Mouse (Mus musculus): ENCODE measurements at regions not wholly inside any gene's neighbourhood (a gene's known extent, or its start where the extent isn't known, plus 50 kb on each side); places are given as distances from the start of the nearest gene placed in this dataset.

DNA sequence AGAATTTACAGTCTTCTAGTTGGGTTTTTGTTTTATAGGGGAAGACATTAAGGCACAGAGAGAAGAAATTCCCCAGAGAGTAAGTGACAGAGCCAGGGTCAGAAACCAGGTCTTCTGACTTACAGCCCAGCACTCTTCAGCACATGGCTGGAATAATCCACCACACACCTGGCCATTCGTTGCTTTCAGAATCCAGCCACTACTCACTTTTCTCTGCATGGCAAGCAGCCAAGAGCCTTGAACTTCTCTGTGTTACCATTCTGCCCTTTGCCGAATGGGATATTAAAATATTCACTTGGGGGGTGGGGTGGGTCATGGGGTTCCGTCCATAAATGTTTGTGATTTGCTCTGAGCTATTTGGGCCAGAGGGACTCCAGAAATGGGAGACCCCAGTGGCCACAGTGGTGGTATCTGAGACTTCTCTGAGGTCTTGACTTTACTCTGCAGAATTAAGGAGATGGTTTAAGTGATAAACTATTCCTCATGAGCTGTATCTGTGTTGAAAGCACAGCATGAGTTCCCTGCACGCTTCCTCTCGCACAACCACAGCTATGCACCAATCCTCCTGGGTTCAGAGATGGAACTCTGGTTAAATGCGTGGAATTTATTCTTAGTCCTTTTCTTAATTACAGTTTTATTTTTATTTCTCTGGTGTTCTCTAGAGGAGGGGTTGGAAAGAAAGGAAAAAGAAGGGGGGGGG, 488.9 kb upstream of the Tnc start:
- 73% methylated on average over 6 of the region's 6 CpGs for WGBS

DNA sequence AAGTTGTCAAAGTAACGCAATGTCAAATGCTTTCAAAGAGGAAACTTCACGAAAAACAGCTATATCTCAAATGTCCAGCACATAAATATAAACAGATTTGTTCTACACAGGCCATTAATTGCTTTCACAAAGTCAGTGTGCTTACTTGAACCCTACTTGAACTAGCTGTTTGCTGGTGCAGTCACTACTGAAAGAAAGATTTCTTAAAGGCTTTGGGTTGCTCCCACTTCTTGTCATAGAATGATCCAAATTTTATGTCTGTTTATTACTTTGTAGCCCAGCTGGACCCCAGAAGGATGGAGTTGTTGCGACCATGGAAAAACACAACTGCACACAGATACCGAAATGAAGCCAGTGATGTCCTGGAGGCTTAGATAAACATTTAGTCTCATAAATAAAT, 491.2 kb upstream of the Tnc start:
- no peak overlapping the region for H3K27ac ChIP-seq
- WGBS = 96% methylated on average over 4 of the region's 4 CpGs
- no peaks in the 10 kb centered on the region for H3K9me3 ChIP-seq (replicated peaks)
- H3K27me3 ChIP-seq = no peaks in the 10 kb centered on the region
- H3K4me2 ChIP-seq = no peak overlapping the region
- H3K36me3 ChIP-seq (ENCODE audit: poor library complexity, severe bottlenecking) = no peaks in the 10 kb centered on the region
- no peak for ATAC-seq
- H3K4me1 ChIP-seq = no peaks in the 10 kb centered on the region
- H3K4me3 ChIP-seq = no peak overlapping the region
- no peak overlapping the region for H3K9ac ChIP-seq

More for the DNA sequence above, 488.9 kb upstream of the Tnc start:
- H3K9me3 ChIP-seq (replicated peaks) = no peaks in the 10 kb centered on the region
- H3K27me3 ChIP-seq = no peaks in the 10 kb centered on the region
- H3K4me2 ChIP-seq = no peak overlapping the region
- H3K4me1 ChIP-seq = no peaks in the 10 kb centered on the region
- H3K27ac ChIP-seq = no peak overlapping the region
- H3K36me3 ChIP-seq (ENCODE audit: poor library complexity, severe bottlenecking) = no peaks in the 10 kb centered on the region
- no peak for ATAC-seq
- H3K9ac ChIP-seq = no peak overlapping the region
- no peak overlapping the region for H3K4me3 ChIP-seq

GRCm38 (mm10) chr4:64544576-64545185, 497.9 kb upstream of the Tnc start:
- no peak overlapping the region for H3K4me2 ChIP-seq
- no peaks in the 10 kb centered on the region for H3K4me1 ChIP-seq
- ATAC-seq = no peak
- no peaks in the 10 kb centered on the region for H3K9me3 ChIP-seq (replicated peaks)
- no peak overlapping the region for H3K9ac ChIP-seq
- H3K36me3 ChIP-seq (ENCODE audit: poor library complexity, severe bottlenecking) = no peaks in the 10 kb centered on the region
- no peak overlapping the region for H3K27ac ChIP-seq
- WGBS = 80% methylated on average over 4 of the region's 4 CpGs
- H3K4me3 ChIP-seq = no peak overlapping the region
- H3K27me3 ChIP-seq = no peaks in the 10 kb centered on the region

DNA sequence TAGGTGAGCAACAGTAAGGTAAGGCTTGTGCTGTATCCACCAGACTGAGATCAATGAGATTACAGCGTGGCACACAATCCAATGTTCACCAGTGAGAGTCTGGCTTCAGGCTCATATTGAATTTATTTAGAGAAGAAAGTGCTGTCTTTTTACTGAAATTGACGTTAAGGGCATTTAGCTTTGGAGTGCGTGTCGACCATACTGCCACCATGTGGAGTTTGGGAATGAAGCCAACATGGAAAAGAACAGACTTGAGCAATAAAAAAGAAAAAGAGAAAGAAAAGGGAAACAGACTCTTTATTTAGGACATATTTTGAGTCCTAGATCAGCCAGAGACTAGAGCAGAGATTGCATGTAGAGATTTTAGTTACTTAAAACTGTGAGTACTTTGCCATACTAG, 499.6 kb upstream of the Tnc start:
- Histone ChIP-seq H3K27me3 (no peaks in the 10 kb centered on the region), H3K4me1 (no peaks in the 10 kb centered on the region), H3K27ac (no peak overlapping the region), H3K9me3 (replicated peaks) (no peaks in the 10 kb centered on the region), H3K36me3 (ENCODE audit: poor library complexity, severe bottlenecking) (no peaks in the 10 kb centered on the region), H3K9ac (no peak overlapping the region), H3K4me3 (no peak overlapping the region), H3K4me2 (no peak overlapping the region)
- ATAC-seq = no peak
- WGBS = 71% methylated on average over 4 of the region's 4 CpGs

DNA sequence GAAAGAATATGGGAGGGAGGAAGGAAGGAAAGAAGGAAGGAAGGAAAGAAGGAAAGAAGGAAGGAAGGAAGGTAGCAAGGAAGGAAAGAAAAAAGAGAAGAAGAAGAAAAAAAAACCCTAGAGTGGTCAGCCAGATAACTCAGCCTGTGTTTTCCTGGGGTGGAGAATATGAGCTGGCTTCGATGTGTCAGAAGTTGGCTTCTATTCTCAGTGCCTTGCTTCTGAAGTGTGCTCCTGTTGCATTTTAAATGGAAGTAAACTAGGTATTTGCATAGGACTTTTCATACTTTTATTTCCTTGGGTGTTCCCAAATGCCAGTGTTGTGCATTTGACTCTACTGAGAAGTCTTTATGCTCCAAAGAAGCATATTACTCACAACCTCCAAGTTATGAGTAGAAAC, 515.7 kb upstream of the Tnc start:
- H3K4me3 ChIP-seq = no peak overlapping the region
- H3K36me3 ChIP-seq (ENCODE audit: poor library complexity, severe bottlenecking) = no peaks in the 10 kb centered on the region
- H3K4me2 ChIP-seq = no peak overlapping the region
- no peak for ATAC-seq
- H3K27me3 ChIP-seq = no peaks in the 10 kb centered on the region
- no peak overlapping the region for H3K27ac ChIP-seq
- no peaks in the 10 kb centered on the region for H3K4me1 ChIP-seq
- WGBS = 89% methylated on average over 1 of the region's 1 CpGs
- H3K9ac ChIP-seq = no peak overlapping the region
- H3K9me3 ChIP-seq (replicated peaks) = no peaks in the 10 kb centered on the region

GRCm38 (mm10) chr4:64563996-64564395, 517.2 kb upstream of the Tnc start:
- Histone ChIP-seq H3K27ac (no peak overlapping the region), H3K4me1 (no peaks in the 10 kb centered on the region), H3K36me3 (ENCODE audit: poor library complexity, severe bottlenecking) (no peaks in the 10 kb centered on the region), H3K4me3 (no peak overlapping the region), H3K9me3 (replicated peaks) (no peaks in the 10 kb centered on the region), H3K4me2 (no peak overlapping the region), H3K9ac (no peak overlapping the region), H3K27me3 (no peaks in the 10 kb centered on the region)
- WGBS = 93% methylated on average over 3 of the region's 3 CpGs
- ATAC-seq = no peak

GRCm38 (mm10) chr4:64570666-64571065, 523.9 kb upstream of the Tnc start:
- Histone ChIP-seq H3K27ac (no peak overlapping the region), H3K4me1 (no peaks in the 10 kb centered on the region), H3K4me3 (no peak overlapping the region), H3K27me3 (no peaks in the 10 kb centered on the region), H3K9ac (no peak overlapping the region), H3K4me2 (no peak overlapping the region), H3K9me3 (replicated peaks) (no peaks in the 10 kb centered on the region), H3K36me3 (ENCODE audit: poor library complexity, severe bottlenecking) (no peaks in the 10 kb centered on the region)
- 13% methylated on average over 1 of the region's 1 CpGs for WGBS
- ATAC-seq = no peak

- Histone ChIP-seq H3K4me3 (no peak overlapping the region), H3K9me3 (replicated peaks) (no peaks in the 10 kb centered on the region), H3K27ac (no peak overlapping the region), H3K9ac (no peak overlapping the region), H3K4me1 (no peaks in the 10 kb centered on the region), H3K27me3 (no peaks in the 10 kb centered on the region), H3K4me2 (no peak overlapping the region), H3K36me3 (ENCODE audit: poor library complexity, severe bottlenecking) (no peaks in the 10 kb centered on the region)
- no peak for ATAC-seq
- WGBS = 59% methylated on average over 1 of the region's 1 CpGs
These were observed 529.1 kb upstream of the Tnc start for GRCm38 (mm10) chr4:64575901-64576300.

- ATAC-seq = no peak
- H3K4me1 ChIP-seq = no peaks in the 10 kb centered on the region
- 73% methylated on average over 8 of the region's 8 CpGs for WGBS
- no peak overlapping the region for H3K4me2 ChIP-seq
- H3K27me3 ChIP-seq = no peaks in the 10 kb centered on the region
- no peak overlapping the region for H3K27ac ChIP-seq
- H3K9me3 ChIP-seq (replicated peaks) = no peaks in the 10 kb centered on the region
- no peak overlapping the region for H3K9ac ChIP-seq
- no peaks in the 10 kb centered on the region for H3K36me3 ChIP-seq (ENCODE audit: poor library complexity, severe bottlenecking)
- no peak overlapping the region for H3K4me3 ChIP-seq
These were observed 528.9 kb upstream of the Pappa start for GRCm38 (mm10) chr4:64595014-64595599.

DNA sequence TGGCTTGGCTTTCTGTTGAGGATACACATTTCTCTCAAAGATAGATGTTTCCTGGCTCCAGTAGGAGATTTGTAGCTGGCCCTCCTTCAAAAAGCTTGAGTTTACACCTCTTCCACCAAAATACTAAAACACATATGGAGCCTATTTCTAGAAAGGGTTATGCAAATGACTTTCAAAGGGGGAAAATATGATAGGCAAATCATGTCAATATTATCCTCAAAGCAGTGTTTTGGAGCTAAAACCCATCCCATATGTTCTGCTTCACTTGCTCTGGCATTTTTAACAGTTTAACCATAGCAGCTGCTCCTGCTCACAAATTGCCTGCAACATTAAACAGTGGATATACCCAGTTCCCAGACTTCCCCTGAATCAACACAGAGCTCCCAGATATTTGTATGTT, 525.5 kb upstream of the Pappa start:
- Histone ChIP-seq H3K36me3 (ENCODE audit: poor library complexity, severe bottlenecking) (no peaks in the 10 kb centered on the region), H3K4me2 (no peak overlapping the region), H3K4me3 (no peak overlapping the region), H3K27ac (no peak overlapping the region), H3K27me3 (no peaks in the 10 kb centered on the region), H3K4me1 (no peaks in the 10 kb centered on the region), H3K9ac (no peak overlapping the region), H3K9me3 (replicated peaks) (no peaks in the 10 kb centered on the region)
- peak; percentile 88; the same call in 1 of the 2 replicates for ATAC-seq

DNA sequence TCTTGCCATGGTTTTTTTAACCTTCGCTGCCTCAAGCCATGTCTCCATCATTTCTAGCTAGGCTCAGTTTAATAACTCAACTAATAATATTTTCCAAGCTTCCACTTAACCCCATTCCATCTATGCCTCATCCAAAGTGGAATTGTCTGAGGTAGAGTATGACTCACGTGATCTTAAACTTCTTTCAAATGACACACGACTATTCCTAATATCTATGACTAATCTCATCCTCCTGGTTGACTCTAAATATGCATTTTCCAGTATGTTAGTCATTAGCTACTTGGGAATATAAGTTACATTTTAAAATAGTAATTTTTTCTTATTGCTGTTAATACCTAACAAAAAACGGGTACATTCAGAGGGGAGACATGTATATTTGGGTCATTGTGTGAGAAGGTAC, 524.8 kb upstream of the Pappa start:
- H3K9ac ChIP-seq = no peak overlapping the region
- H3K4me3 ChIP-seq = no peak overlapping the region
- WGBS = 91% methylated on average over 4 of the region's 4 CpGs
- H3K27ac ChIP-seq = no peak overlapping the region
- H3K36me3 ChIP-seq (ENCODE audit: poor library complexity, severe bottlenecking) = no peaks in the 10 kb centered on the region
- no peaks in the 10 kb centered on the region for H3K9me3 ChIP-seq (replicated peaks)
- ATAC-seq = no peak
- no peaks in the 10 kb centered on the region for H3K27me3 ChIP-seq
- H3K4me2 ChIP-seq = no peak overlapping the region
- no peaks in the 10 kb centered on the region for H3K4me1 ChIP-seq

DNA sequence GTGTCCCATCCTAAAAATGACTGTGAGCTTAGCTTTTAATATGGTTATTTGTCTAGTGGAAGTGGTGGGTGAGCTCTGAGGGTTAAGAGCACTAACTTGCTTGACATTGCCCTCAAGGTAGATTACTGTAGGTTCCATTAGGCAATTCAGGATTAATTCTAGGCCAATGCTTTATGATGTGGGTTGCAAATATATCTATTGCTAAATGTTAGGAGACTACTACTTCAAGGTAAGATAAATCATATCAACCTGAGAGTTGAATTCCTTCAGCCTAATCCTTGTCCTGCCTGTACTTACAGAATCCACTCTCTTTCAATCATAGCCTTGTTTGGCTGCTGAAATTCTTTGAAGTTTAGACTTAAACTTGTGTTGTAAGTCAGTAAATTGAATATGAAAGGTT, 501.2 kb upstream of the Pappa start:
- no peak overlapping the region for H3K4me3 ChIP-seq
- no peaks in the 10 kb centered on the region for H3K27me3 ChIP-seq
- H3K27ac ChIP-seq = no peak overlapping the region
- H3K4me2 ChIP-seq = no peak overlapping the region
- no peaks in the 10 kb centered on the region for H3K4me1 ChIP-seq
- no peaks in the 10 kb centered on the region for H3K36me3 ChIP-seq (ENCODE audit: poor library complexity, severe bottlenecking)
- no peaks in the 10 kb centered on the region for H3K9me3 ChIP-seq (replicated peaks)
- H3K9ac ChIP-seq = no peak overlapping the region
- no peak for ATAC-seq

GRCm38 (mm10) chr4:64632189-64632588, 491.8 kb upstream of the Pappa start:
- Histone ChIP-seq H3K9me3 (replicated peaks) (no peaks in the 10 kb centered on the region), H3K27ac (no peak overlapping the region), H3K27me3 (no peaks in the 10 kb centered on the region), H3K4me3 (no peak overlapping the region), H3K4me1 (no peaks in the 10 kb centered on the region), H3K9ac (no peak overlapping the region), H3K4me2 (no peak overlapping the region), H3K36me3 (ENCODE audit: poor library complexity, severe bottlenecking) (no peaks in the 10 kb centered on the region)
- 66% methylated on average over 1 of the region's 1 CpGs for WGBS
- no peak for ATAC-seq

All from forebrain, embryonic 13.5 days (tissue).